Mouse (Mus musculus) CD4-positive, CD25-positive, alpha-beta regulatory T cell, adult 2 months (primary cell): ENCODE results near the gene Sptb.

Source experiments
- DNase-seq: peaks from one replicate; pipeline ENCODE4 v3.0.0-alpha.2; 2012; ENCODE audit warnings: low read depth, low spot score

Gene Sptb

DNA sequence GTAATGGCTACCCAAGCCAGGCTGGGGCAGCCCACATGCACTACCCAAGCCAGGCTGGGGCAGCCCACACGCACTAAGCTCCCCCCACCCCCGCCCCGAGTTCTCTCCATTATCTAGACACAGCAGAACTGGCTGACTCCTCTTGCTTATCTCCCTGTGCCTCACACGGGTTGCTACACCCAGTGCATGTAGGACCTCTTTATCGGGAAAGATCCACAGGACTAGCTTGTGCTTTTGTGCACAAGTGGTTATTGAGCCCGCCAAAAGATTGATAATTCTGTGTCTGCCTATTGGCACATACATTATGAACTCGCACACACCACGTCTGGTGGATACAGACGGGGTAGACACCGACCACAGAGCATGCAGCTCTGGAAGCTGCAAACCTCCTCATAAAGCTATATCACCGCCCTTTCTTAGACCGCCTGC is 36.5 kb downstream of the Sptb start:
- no peak for DNase-seq

DNA sequence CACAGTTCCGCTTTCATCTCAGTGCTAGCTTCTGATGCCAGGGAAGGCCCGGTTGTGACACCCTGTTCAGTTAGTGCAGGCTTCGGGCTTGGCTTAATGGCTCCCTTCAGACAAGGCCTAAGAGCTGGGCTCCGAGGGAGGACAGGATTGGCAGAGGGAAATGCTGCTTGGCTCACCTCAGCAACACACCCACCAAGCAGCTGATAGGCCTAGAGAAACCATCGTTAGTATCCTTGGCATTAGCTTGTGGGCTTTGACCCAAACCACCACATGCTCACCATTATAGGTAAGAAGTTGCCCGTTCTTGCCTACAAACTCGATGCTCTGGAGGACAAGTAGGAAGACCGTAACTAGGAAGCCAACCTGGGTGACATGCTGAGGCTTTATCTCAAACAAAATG is 38.3 kb downstream of the Sptb start:
- DNase-seq = no peak

DNA sequence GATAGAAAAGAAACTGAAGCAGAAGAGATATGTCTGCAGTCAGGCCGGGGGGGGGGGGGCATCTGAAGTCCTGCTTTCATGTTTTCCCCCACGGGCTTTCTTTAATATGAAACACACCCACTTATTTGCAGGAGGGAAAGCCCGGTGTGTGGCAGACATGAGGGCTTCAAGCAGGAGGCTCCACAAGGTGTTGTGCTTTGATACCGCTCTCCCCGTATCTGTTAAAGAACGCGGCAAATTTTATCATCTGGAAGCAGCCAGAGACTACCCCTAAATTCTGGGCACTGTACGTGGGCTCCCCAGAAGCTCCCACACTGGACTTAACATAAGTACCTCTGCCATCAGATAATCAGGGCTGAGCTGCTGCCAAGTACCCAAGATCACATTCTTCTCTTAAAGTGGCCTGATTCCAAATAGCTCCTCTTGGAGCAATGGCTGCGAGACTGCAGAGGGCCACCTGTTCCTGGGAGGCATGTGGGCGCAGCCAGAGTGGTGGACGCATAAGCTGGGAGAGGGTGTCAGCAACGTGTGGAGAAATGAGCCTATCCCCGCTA is 39.7 kb downstream of the Sptb start:
- DNase-seq = no peak

DNA sequence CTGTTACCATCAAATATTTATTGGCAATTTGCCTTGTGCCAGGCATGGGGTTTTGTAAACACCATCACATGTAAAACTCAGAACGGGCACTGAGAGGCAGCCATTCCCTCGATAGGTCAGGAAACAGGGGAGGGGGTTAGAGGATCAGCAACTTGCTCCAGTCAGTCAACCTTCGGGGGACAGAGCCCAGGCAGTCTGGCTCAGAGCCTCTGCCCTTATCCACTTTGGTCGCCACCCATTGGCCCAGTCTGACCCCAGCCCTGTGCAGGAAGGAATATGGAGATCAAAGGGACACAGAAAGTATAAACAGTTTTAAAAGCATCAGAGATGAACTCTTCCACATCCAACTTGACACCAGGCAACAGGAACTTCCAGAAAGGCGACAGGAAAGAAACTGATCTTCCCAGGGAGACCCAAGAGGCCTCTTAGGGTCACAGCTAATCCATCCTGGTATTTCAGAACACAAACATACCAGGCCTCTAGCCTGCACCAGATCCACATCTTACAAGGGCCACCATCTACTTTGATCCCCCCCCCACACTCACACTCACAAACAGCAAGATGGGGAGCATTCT is 40.3 kb downstream of the Sptb start:
- DNase-seq = no peak

DNA sequence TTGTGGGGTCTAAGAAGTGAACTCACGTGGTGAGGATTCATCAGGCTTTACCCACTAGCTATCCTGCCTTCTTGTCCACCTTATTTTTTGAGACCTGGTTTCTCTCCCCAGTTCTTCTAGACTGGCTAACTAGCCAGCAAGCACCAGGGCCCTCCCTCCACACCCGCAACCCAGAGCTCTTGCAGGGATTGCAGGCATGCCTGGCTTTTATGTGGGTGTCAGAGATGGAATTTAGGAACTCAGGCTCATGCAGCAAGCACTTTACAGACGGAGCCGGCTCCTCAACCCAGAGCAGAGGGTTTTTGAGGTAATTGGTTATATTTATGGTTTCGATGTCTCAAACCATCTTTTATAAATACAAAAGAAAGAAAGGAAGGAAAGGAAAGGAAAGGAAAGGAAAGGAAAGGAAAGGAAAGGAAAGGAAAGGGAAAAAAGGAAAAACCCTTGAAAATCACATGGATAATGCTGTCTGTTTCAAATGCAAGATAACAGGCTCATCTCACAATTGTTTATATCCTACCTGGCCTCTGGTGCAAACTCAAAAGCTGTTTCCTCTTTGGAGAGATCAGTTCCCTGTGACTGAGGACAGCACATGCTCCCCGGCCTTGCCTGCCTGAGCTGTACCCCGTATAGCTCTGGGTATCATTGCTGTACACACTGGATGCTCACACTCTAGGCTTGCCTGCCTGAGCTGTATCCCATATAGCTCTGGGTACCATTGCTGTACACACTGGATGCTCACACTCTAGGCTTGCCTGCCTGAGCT is 41.5 kb downstream of the Sptb start:
- DNase-seq = no peak

DNA sequence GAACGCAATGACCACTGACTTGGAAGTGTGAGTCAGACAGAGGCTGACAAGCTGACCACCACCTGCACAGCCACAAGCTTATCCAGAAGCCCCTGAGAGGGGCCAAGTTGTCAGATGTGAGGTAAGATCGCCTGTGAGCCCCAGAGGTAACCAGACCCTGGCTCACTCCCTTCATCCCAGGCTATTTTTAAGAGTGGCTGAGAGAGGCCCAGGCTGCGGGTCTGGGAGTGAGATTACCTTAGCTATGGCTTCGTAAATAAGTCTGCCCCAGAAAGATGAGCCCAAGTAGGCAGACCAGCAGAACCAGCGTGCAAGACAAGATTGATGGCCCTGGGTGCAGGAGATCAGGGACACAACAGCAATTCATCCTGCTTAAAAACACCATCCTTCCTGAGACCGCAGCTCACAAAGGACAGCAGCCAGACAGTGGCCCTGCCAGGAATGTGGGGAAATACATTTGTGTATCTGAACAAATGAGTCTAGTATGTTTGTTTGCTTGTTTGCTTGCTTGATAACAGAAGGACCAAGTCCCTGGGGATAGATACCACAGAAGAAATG is 58.5 kb downstream of the Sptb start:
- no peak for DNase-seq

DNA sequence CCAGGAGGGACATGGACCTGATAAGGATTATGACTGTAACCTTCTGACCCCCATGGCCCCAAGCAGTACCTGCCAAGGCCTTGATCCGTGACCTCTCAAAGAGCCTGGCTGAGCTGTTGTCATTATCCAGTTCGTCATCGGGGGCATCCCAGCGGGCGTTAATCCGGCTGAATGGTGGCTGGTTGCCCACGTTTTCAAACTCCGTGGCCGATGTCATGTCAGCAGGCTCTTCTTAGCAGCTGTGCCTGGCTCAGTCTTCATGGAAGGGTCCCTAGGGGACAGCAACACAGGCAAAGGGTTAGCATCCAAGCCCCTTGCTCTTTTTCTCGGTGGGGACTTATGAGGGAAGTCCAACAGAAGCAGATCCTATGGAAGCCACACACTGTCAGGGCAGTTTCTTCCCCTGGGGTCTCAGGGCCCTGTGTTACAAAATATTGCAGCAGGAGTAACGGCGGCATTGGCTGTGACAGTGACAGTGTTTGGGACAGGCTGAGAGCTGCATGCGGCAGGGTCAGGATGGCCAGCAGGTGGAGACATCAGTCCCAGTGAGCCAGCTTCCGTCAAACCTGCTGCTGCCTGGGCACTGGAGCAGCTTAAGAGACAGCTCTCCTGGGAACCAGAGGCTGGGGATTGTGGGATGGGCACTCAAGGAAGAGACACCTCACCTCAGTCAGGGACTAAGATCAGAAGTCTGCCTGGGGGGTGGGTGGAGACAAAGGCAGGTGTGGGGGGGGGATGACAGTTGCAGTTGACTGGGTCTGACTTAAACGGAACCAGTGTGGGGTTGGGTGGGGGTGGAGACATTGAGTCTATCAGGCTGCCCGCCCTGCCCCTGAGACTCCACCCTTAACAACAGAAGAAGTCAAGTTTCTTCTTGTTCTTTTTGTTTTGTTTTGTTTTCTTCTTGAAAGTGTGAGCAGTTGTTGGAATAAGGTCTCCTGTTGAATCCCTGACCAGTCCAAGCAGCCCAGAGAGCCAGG is 60.3 kb downstream of the Sptb start:
- peak; percentile 85 for DNase-seq

DNA sequence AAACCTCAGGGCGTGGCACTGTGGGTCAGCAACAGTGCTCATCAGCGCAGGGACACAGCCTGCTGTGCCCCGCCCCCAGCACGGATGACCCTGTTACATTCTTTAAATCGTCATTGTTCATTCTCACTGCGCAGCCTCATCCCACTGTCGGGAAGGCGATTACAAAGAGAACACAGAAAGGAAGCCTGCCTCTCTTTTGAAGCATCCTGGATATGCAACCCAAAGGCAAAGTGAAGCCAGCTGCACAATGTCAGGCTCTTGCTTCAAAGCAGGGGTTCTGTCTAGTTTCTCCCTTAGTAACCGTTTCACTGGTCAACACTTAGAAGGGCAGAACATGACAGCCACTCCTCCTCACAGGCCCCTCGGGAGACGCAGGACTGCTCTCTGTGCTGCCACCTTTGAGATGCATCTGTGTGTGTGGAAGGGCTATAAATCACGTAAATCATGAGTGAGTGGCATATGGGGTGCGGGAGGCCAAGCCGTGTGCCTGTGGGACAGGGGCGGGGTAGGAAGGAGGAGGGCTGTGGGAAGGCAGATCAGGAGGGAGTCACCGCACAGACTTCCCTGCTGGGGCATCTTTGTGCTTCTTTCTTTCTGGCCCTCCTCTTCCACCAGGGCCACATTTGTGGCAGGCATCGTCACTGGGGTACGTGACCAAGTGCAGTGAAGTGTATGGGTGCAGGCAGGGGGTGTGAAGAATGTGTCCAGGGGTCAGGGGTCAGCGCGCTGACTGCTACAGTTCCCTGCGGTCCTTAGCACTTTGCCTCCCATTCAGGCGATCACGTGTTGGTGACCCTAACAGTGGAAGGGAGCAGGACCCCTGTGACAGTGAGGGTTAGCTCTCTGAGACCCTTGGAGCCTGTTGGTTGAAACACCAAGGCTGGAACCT is 64.9 kb downstream of the Sptb start:
- no peak for DNase-seq

DNA sequence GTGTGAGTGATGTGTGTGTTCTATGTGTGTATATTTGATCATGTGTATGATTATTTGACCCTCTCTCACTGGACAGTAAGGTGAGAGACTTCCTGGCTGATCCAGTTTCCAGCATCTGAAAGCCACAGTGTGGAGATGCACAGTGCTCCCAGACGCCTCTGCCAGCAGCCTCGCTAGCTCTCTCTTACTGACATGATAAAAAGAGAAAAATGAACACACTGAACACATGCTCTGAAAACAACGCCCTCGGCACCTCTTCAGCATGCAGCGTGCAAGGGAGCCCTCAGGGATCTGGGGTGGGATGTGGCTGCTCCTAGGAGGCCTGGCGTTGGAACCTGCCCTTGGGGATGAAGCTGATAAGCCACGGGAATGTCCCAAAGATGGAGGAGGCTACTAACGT is 66.7 kb downstream of the Sptb start:
- no peak for DNase-seq

DNA sequence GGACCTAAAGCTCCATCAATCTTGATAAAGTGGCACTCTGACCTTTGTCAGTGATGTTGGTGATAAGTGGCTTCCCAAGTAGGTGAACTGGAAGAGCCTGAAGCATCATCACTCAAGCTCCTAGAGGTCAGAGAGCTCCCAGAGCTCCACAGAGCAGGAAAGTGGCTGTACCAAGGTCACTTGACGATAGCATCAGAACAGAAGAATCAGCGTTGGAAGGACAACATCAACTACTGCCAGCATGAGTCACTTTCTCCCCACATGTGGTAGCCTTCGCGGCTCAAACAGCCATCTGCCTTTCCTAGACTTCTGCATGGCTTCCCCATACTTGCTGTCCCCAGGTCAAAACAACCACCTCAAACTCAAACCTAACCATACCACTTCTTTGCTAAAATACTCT is 67.7 kb downstream of the Sptb start:
- no peak for DNase-seq

DNA sequence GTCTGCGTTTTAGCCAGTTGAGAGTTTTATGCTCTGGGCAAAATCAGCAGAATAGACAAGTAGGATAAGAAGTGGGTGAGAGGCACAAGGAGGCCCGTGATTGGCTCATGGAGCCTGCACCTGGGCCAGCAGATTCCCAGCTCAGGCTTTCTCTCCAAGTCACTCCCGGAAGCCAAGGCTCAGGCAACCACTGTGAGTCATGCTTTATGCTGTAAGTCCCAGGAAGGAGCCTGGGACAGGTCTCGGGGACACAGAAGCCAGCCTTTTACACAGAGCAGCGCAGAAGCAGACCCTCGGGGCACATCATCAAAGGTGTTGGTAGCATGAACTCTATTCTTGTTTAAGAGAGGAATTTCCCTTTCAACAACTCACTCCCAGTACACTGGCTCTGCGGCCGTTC is 69.7 kb downstream of the Sptb start:
- no peak for DNase-seq

DNA sequence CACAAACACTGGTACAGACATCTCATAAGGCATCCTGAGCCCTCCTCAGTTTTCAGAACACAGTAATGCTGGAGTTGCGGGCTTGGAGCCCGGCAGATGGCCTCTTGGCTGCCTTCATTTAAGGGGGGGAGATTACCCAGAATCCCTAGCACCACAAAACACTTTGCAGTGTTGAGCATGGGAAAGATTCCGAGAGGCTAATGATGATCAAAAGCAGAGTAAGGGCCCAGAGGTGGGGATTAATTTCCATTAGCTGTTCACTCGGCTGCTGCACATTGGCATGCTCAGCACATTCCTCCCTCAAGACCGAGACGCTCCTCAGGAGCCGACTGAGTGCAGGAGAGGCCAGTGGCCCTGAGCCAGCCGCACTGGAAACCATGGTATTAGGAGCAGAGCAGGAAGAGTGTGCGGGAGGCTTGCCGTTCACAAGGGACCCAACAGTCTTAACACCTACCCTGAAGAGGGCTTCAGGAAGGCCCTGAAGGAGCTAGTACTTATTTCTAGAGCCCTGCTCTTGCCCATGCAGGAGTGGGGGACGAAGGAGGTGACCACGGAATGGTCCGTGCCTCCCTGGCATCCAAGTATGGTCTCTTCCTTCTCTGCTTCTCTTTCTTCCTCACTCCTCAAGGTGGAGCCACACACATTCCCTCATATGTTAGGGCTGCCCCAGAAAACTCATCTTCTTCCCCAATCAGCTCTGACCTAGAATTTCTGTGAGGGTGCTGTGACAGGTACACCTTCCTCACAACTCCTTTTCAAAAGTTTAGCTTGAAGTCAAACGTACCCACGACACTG is 75.3 kb downstream of the Sptb start:
- DNase-seq = no peak

DNA sequence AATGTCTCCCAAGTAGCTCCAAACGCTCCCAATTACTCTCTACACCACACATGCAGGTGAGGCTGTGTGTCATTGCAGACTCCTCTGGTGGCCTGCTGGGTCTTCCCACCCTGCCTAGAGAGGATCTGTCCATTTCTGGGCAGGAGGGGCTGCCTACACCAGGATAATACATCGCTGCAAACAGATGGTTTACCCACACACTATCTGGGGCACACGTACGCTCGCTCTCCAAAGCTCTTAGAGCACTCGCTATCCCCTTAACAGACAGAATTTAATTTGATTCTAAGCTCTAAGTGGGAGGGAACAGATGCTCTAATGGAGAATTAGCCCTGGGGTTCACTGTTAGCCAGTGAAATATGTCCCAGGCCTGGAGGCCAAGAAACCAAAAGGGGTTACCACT is 87.0 kb downstream of the Sptb start:
- DNase-seq = no peak

DNA sequence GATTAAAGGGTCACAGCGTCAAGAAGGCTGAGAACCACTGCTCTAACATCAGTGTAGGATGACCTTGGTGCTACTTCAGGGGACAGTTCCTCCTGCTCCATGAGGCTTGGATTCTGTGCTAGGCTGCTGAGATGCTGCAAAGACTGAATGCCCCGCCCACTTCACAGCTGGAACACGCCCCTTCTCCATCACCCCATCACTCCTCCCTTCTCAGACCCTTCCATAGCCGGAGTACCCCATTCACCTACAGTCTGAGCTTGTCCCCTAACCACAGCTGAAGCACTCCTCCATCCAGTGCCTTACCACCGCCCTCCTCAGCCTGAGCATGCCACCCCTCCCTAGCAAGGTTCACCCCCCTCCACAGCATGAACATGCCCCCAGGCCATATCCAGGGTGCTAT is 90.5 kb downstream of the Sptb start:
- DNase-seq = no peak

DNA sequence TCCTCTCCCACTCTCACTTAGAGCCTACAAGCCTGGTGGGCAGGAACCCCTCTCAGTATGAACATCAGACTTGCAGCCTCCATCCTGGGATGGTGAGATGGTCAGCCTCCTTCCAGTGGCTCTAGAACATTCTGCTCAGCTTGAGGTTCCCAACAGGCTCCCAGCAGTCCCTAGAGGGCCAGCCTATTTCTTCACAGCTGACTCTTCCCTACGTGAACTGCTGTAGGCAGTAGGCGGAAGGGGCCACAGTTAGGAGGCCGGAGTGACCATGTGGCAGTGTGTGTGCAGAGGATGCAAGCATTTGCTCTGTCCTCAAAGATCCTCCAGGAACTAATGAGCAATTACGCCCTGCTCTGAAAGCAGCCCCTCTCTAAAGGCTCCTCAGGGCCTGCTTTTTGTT is 92.2 kb downstream of the Sptb start:
- no peak for DNase-seq

DNA sequence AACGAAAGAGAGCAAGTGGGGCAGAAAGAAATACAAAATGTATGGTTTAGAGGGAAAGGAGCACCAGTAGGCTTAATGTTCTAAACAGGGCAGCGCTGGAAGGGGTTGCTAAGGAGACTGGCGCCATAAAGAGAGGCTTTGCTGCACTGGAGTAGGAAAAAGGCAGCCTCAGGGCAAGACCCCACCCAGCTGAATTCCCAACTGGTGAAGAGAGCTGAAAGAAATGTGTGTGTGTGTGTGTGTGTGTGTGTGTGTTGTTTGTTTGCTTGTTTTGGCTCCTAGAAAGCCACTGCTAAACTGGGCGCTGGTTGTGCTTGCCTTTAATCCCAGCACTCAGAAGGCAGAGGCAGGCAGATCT is 94.8 kb downstream of the Sptb start:
- no peak for DNase-seq

DNA sequence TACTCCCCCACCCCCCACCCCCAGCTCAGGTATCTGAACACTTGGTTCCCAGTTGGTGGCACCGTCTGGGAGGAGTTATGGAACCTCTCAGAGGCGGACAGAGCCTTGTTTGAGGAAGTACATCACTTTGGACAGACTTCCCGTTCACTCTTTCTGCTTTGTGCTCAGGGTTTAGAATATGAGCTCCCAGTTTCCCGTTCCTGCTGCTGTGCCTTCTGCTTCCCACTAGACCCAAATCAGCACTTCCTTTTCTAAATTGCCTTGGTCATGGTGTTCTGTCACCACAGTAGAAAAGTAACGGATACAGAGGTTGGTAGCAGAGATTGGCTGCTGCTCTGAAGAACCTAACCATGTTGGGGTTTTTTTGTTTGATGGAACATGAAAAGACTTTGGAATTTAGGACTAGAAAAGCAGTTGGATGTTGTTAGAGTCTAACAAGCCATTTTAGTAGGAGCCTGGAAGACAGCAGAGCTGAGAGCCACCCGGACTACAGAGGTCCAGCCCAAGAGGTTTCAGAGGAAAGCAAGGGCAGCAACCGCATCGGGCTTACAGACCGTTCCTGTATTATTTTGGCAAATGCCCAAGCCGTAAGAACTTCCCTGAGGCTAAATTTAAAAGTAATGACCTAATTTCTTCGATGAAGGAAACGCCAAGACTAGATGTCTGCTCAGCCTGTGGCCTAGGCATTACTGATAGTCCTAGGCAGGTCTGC is 95.3 kb downstream of the Sptb start:
- no peak for DNase-seq

DNA sequence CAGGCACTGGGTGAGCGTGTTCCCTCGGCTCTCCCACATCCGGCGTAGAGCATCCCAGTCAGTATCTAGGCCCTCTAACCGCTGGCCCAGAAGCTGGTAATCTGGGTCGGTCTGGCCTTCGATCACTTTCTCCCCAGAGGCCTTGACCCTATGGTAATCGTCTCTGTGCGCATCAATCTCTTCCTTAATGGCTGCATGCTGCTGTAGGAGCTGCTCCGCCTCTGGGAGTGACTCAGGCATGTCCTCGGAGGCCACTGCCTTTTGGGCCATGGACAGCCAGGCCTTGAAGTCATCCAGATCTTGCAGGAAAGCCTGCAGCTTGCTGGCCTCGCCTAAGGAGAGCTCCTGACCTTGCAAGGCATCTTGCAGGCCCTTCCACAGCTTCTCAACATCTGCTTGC is 97.7 kb downstream of the Sptb start:
- no peak for DNase-seq

DNA sequence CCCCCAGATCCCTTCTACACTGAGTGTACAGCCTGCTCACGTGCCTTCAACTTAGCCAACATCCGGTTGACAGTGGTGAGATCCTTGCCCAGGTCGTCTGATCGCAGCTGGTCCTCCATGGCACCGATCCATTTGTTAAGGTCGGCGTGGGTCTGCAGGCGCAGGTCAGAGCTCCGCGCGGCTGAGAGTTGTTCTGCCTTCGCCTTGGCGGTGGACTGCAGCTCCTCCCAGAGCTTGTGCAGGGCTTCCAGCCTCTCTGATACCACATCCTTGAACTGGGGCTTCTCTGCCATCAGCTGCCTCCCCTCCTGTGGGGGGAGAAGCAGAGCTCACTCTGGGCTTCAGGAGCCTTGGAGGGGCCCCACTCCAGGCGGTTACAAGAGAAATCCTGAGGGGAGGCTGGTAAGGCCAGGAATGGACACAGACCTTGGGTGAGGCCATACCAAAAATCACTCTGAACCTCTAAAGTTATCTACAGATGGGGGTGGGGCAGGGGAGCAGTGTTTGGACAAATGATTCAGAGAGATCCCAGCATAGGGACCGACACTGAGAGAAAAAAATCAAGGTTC is 101.3 kb downstream of the Sptb start:
- DNase-seq = no peak
